Mouse (Mus musculus) heart, postnatal 25 days (tissue): ENCODE measurements around the gene Gab1. TPM values are rescaled to one million over a fixed set of nuclear protein-coding genes. Genes with fewer than 3 reads are reported as not detected.

ENCODE experiments used
- DNase-seq: peaks from one replicate; pipeline ENCODE4 v3.0.0; 2022; ENCODE audit warnings: low spot score
- intact Hi-C: fragments of 180-260 bp; cut with DNase I; formaldehyde crosslinking; loops from one replicate; pipeline ENCODE4 v1.15.1; 2025
- total RNA-seq, 2 experiments: library from RNA; stranded (reverse); gene quantifications; 2 replicates each; pipeline ENCODE4 v1.2.3; 2021

The Gab1 gene
- total RNA-seq, 2 experiments from 2014 or later, result 34.1 to 38.8 TPM

- intact Hi-C loops, result no loop called here
- DNase-seq, result no peak
Observed at GRCm38 (mm10) chr8:80850013-80850412, 30.3 kb downstream of the Gab1 start.

DNA sequence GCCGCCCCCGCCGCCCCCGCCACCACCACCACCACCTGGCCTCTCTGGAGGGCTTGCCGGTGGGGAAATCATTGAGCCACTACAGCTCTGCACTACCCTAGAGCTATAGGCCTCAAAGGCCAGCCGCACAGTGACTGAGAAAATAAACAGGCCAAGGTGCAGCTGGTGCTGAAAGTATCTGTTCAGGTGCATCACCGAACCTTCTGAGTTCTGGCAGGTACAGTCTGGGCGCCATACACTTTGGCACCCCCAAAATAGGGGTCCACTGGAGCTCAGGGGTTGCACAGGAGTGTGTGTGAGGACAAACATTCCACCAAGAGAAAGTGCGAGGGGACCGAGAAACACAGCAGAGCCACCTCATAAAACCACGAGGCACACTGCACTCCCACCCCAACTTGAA is 31.7 kb downstream of the Gab1 start:
- no peak for DNase-seq
- intact Hi-C loops, result loop anchor here (2.0 kb wide), 1 partner anchor 18 kb away; no protein-coding TSS in a partner anchor

DNA sequence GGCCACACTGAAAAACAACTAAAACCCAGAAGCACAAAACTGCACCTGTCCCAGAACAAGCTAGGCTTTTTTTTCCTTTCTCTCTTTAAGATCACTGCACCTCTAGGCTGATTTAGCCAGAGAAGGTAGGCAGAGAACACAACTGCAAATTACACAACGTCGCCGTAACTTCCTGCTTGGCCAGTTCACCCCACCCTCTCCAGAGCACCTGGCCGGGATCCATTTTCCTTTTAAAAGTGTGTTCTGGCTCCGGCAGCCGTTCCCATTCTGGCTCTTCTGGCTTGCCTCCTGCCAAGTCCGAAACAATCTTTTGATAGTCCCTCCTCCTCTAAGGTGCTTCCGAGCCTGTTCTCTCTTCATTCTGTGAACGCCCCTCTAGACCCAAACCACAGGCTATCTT is 32.4 kb downstream of the Gab1 start:
- DNase-seq, result peak; percentile 59
- intact Hi-C loops, result loop anchor here (2.0 kb wide), 1 partner anchor 19 kb away; no protein-coding TSS in a partner anchor

DNA sequence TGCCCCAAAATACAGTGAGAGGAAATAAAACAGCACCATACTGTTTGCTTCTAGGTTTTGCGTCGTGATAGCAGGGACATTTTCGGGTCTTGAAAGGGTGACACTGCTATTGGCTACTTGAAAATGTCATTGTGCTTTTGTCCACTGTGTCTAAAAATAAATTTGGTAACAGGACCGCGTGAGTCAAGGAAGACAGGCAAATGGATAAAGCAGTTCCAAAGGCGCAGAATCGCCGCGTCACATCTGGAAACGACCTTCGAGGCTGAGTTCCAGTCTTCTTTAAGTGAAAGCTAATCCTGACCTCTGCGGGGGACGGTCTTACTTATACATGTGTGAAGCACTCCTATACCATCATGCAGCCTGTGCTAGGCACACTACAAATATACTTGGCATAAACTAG is 35.0 kb downstream of the Gab1 start:
- intact Hi-C loops, result no loop called here
- no peak for DNase-seq

DNA sequence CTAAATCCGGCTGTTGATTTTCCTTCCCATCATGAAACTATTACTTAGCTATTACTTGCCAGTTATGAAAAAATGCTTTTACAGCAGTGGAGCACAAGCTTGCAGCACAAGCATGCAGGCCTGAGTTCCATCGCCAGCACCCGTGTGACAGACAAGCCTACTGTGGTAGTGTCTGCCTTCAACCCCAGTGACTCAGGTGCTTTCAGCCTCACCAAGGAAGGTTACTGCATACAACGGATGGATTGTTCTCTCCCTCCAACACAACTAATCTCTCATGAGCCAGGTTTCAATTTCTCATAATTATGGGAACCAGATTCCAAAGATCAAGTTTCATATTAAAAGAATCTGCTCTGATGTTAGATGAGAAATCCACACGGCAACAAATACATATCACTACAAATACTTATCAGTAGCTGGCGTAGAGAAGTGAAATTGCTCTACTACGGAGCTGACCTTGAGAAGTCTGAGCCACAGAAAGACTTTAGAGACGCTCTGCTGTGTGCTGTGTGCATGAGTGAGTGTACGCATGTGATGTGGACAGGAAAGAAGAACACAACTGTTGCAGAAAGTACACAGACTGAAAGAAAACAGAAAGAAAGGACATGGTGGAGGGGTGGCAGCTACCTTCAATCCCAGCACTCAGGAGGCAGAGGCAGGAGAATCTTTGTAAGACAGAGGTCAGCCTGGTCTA is 36.4 kb downstream of the Gab1 start:
- no peak for DNase-seq
- intact Hi-C loops, result no loop called here

GRCm38 (mm10) chr8:80842514-80842913 is 37.8 kb downstream of the Gab1 start:
- intact Hi-C loops, result no loop called here
- no peak for DNase-seq

- intact Hi-C loops, result no loop called here
- no peak for DNase-seq
Observed at GRCm38 (mm10) chr8:80840090-80840489, 40.2 kb downstream of the Gab1 start.

DNA sequence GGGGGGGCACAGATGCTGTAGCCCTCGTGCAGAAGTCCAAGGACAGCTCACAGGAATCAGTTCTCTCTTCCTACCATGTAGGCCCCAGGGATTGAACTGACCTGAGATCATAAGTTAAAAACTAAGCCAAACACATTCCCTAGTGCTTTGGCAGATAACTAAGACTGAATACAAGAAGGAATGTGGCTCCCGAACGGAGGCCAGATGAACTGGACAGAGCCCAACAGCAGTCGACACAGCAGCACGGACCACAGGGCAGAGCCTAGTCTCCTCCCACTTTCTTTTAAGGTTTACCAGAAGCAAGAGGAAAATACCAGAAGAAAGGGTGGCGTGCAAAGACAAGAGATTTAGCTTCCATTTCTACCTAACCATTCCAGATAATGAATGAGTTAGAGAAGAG is 42.1 kb downstream of the Gab1 start:
- DNase-seq, result no peak
- intact Hi-C loops, result loop anchor here (5.0 kb wide), 1 partner anchor 39 kb away; no protein-coding TSS in a partner anchor

DNA sequence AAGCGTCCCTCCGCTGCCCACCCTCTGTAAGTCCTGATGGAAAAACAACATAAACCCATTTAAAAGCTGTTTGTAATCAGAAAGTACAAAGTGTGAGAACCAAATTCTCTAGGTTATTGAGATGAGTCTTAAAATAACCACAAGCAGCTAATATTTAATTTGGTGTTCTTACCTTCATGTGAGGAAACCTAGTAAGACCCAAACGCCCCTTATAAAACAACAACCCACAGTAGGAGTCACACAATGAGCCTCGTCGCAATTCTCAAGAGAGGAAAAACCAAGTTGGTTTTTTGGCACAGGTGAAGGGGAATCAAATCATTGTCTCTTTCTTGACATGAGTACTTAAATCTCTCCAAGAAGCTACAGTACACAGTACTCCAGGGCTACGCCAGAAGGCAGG is 44.9 kb downstream of the Gab1 start:
- DNase-seq, result no peak
- intact Hi-C loops, result loop anchor here (5.0 kb wide), 1 partner anchor 42 kb away; no protein-coding TSS in a partner anchor

DNA sequence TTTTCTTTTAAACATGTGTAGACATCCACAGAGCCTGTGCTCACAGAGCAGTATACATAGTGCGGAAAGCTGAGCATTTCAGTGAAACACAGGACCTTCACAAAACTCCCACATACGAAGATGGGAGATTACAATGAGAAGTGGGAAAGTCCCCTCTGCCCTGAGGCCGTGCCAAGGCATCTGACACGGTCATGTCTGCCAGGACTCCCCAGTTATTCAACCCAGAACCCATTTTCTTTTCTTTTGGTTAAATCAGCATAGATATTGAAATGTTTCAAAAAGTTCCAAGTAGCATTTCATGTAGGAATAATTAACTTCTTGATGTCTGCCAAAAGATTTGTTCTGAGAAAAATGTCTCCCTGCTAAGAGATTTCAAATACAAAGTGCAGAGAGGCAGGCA is 45.9 kb downstream of the Gab1 start:
- intact Hi-C loops, result no loop called here
- no peak for DNase-seq

DNA sequence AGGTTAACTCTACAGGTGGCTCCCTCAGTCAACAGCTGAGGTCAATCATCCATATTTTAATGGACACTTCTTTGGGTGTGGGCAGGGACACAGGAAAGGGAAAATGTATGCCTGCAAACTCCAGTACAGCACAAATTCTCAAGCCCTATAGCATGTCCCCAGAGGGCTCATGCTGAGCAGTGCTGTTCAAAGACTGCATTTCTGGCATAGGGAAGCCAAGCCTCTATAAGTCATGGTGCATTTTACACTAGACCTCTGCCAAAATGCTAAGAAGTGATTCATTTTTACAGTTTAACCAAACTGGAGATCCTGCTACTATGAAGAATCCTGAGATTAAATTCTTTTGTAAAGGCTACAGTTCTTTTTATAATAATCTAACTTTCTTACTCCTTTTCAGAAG is 47.8 kb downstream of the Gab1 start:
- intact Hi-C loops, result no loop called here
- no peak for DNase-seq

DNA sequence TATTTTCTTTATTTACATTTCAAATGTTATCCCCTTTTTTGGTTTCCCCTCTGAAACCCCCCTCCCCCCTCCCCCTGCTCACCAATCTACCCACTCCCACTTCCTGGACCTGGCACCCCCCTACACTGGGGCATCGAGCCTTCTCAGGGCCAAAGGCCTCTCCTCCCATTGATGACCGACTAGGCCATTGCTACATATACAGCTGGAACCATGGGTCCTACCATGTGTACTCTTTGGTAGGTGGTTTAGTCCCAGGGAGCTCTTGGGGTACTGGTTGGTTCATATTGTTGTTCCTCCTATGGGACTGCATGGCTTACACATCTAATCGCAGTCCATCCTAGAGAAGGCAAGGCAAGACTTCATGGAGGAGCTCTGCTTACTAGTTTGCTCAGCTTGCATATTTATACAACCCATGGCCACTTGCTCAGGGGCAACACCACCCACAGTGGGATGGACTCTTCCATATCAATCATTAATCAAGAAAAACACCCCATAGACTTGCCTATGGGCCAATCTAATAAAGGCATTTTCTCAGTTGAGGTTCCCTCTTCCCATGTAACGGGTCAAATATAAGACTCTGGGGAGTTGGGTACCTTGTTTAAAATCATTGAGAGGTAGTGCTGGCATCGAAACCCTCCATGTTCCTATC is 48.3 kb downstream of the Gab1 start:
- intact Hi-C loops, result no loop called here
- no peak for DNase-seq

DNA sequence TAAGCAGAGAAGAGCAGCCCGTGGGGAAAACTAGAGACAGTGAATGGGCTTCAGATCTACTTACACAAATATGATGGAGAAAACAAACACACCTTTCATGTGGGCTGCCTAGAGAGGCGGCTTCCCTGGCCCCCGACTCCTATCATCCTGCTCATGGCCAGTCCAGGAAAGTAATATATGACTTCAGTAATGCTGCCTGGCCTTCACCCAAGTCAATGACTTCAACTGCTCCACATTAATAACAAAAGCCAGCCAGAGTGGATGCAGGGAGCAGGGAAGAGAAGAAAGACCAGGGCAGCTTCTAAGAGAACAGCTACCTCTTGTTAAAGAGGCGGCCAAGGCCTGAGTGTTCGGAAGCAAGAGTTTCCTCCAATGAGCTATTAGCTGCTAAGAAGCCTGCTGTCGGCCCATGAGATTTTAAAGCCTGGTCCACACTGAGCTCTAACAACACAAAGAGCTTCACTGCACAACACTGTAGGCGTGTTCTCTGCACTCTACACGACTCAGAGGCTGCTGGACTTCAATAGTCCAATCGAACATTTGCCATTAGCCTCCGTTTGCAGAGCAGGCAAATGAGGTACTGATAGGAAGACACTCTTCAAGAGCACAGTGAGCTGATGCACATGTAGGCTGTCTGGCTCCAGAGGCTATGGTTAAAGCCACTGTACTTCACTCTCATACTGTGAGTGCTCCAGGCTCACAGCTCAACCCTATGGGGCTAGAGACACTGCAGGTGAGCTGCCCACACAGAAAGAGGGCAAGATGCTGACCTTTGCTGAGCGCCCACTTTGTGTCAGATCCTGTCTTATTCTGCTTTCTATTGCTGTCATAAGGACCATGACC is 49.4 kb downstream of the Gab1 start:
- intact Hi-C loops, result no loop called here
- DNase-seq, result no peak

GRCm38 (mm10) chr8:80830141-80830540 is 50.2 kb downstream of the Gab1 start:
- no peak for DNase-seq
- intact Hi-C loops, result no loop called here

DNA sequence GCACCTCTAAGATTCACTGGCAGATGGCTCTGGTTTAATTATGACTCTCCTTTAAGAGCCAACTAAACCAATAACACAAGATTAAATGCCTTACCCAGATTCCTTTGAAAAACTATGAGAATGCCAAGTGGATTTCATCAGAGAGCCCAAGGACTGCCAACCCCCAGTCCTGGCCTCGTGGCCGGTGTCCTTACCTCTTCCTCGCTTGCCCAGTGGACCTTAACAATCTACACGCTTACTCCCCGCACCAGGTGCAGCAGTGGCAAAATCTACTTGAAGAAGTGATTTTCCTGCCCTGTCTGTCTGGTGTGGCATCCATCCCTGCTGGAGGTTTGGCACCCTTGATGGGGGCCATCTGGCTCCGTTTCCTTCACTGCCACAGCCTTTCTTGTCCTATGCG is 53.3 kb downstream of the Gab1 start:
- DNase-seq, result no peak
- intact Hi-C loops, result no loop called here

- no peak for DNase-seq
- intact Hi-C loops, result no loop called here
Observed at GRCm38 (mm10) chr8:80825136-80825535, 55.2 kb downstream of the Gab1 start.

DNA sequence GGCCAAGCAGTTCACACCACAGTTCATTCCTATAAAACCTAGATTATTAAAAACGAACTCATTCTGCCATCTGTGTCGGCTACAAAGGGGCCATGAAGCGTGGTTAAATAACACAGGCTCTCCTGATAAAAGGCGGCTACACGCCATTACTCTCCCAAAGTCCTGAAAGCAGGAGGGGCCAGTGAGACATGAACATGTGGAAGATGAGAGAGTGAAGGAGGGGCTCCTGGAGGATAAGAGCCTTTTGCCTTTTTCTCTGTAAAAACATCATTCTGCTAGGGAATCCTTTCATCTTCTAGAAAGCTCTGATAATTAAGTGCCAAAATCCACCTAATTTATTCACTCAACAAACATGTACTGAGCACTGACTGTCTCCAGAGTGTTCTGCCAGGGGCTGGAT is 55.9 kb downstream of the Gab1 start:
- DNase-seq, result no peak
- intact Hi-C loops, result no loop called here

- no peak for DNase-seq
- intact Hi-C loops, result no loop called here
Observed at GRCm38 (mm10) chr8:80823250-80823649, 57.1 kb downstream of the Gab1 start.

GRCm38 (mm10) chr8:80821367-80822225 is 58.7 kb downstream of the Gab1 start:
- no peak for DNase-seq

DNA sequence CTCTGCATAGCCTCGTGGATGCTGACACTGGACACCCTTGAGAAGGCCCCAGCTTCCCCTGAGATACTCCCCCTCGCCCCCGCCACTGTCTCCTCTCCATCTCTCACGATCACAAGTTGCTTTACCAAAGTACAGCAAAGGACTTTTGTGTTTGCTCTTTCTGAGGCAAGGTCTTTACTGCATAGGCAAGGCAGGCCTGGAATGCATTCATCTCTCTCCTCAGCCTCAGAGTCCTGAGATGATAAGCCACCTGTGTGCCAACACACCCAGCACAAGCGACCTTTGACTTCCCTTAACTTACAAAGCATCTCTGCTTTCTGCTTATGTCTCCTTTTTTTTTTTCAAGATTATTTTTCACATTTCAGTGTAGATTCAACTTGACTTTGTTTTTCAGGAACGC is 61.3 kb downstream of the Gab1 start:
- DNase-seq, result no peak
- intact Hi-C loops, result no loop called here

More at GRCm38 (mm10) chr8:80821367-80822225, 58.7 kb downstream of the Gab1 start:
- intact Hi-C loops, result no loop called here
